Mouse (Mus musculus): ENCODE results near the gene Cadm2. TPM values are rescaled to one million over a fixed set of nuclear protein-coding genes. Genes with fewer than 3 reads are reported as not detected.

Cadm2 gene
- polyA plus RNA-seq, 1 experiment from 2014 or later, result 46.9 TPM

DNA sequence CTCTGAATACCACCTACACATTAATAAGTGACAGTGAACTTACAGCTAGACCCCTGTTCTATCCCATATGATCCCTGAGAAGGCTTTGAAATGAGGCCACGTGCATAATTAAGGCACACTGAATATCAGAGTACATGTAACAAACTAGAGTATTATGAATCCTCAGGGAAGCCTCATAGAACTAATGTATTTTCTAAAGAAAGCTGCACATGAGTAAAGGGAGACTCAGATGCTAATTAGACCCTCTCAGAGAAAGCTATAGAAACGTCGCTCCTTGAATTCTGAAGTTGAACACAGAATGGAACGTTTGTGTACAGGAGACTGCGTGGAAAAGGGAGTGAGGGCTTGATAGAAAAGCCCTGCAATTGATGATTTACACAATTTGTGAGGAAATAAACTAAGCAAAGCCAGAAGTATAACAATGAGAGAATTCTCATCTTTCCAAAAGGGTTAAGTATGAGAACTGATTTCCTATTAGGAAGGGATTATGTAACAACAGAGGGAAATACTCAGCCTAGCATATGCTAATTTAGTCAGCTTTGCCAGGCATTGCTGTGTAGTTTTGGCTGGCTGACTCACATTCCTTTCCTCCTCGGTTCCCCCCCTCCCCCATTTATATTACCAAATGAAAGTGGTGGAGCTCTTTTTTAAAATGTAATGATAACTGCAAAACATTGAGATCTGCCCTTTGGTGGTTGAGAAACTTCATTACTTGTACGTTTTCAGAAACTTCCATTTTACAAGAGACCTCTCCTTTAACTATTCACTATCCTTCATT, 9.6 kb downstream of the Cadm2 start:
- WGBS, result 3% methylated on average over 7 of the region's 7 CpGs
- peak overlapping the region; percentile 42 for H3K4me2 ChIP-seq (ENCODE audit: low read length)
- H3K27ac ChIP-seq (ENCODE audit: low read length), result peak overlapping the region; percentile 51
- H3K4me3 ChIP-seq (replicated peaks; ENCODE audit: low read length), result no peak overlapping the region
- no peaks in the 10 kb centered on the region for H3K36me3 ChIP-seq (ENCODE audit: control insufficient read depth, insufficient read depth)
- H3K9me3 ChIP-seq (ENCODE audit: control insufficient read depth, low read length), result no peaks in the 10 kb centered on the region
- peak; percentile 89 for ATAC-seq
- no peaks in the 10 kb centered on the region for H3K27me3 ChIP-seq (replicated peaks; ENCODE audit: control insufficient read depth, insufficient read depth, low read length)
- peak overlapping the region; percentile 26; the same call in 1 of the 2 replicates for H3K9ac ChIP-seq (replicated peaks; ENCODE audit: low read depth, low read length)
- peaks cover 19% of the 10 kb centered on the region for H3K4me1 ChIP-seq (replicated peaks; ENCODE audit: control insufficient read depth, insufficient read depth, low read length)

DNA sequence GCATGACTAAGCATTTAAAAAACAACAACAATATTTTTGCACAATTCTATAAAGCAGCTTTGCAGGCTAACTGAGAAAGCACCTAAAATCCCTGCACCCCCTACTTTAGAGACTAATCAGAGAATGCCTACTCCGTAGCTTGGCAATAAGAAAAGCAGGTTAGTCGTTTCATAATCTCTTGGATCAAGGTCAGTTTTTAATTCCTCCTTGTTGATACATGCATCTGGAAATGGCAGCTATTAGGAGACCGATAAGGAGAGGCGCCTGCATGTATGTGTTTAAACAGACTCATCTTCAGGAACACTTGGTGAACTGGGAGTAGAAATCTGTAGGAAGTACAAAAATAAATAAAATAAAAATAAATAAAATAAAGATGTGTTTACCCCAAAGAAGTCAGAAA, 11.6 kb downstream of the Cadm2 start:
- Histone ChIP-seq H3K4me2 (ENCODE audit: low read length) (no peak overlapping the region), H3K9me3 (ENCODE audit: control insufficient read depth, low read length) (no peaks in the 10 kb centered on the region), H3K4me1 (replicated peaks; ENCODE audit: control insufficient read depth, insufficient read depth, low read length) (peaks cover 19% of the 10 kb centered on the region), H3K4me3 (replicated peaks; ENCODE audit: low read length) (no peak overlapping the region), H3K27ac (ENCODE audit: low read length) (no peak overlapping the region), H3K27me3 (replicated peaks; ENCODE audit: control insufficient read depth, insufficient read depth, low read length) (no peaks in the 10 kb centered on the region), H3K36me3 (ENCODE audit: control insufficient read depth, insufficient read depth) (no peaks in the 10 kb centered on the region), H3K9ac (replicated peaks; ENCODE audit: low read depth, low read length) (no peak overlapping the region)
- ATAC-seq, result no peak
- 52% methylated on average over 4 of the region's 4 CpGs for WGBS

DNA sequence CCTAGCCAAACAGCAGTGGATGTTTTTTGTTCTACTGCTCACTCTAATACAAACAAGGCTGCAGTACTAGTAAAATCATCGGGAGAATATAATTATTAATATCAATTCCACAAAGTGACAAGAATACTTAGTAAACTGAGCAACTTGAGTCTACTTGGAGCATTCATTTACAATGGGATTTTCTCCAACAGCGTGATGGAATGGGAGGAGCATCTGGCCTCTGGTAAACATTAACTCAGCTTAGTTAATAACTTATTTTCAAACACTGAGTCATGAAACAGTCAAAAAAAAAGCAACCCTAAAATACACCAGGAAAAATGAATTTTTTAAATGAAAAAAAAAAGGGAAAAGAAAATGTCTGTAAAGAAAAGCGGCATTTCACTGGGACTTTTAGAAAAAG, 12.2 kb downstream of the Cadm2 start:
- no peaks in the 10 kb centered on the region for H3K36me3 ChIP-seq (ENCODE audit: control insufficient read depth, insufficient read depth)
- 71% methylated on average over 3 of the region's 3 CpGs for WGBS

DNA sequence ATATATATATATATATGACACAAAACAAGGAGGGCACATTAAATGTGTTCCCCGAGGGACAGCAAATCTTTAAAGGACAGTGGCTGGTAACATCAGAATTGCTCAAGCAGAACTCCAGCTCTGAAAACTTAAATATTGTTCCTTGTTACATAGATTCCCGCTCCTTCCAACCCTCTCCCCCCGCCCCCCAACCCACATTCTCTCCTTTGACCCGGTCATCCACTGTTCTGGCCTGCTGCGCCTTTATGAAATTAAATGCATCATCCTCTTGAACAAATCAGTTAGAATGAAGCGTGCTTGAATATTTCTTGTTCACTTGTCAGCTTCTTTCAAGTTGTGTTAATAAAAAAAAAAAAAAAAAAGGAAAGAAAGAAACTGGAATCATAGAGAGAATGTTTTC, 15.0 kb downstream of the Cadm2 start:
- Histone ChIP-seq H3K4me1 (replicated peaks; ENCODE audit: control insufficient read depth, insufficient read depth, low read length) (peaks cover 6% of the 10 kb centered on the region), H3K9ac (replicated peaks; ENCODE audit: low read depth, low read length) (no peak overlapping the region), H3K9me3 (ENCODE audit: control insufficient read depth, low read length) (no peaks in the 10 kb centered on the region), H3K4me2 (ENCODE audit: low read length) (no peak overlapping the region), H3K4me3 (replicated peaks; ENCODE audit: low read length) (no peak overlapping the region), H3K36me3 (ENCODE audit: control insufficient read depth, insufficient read depth) (no peaks in the 10 kb centered on the region), H3K27me3 (replicated peaks; ENCODE audit: control insufficient read depth, insufficient read depth, low read length) (no peaks in the 10 kb centered on the region), H3K27ac (ENCODE audit: low read length) (no peak overlapping the region)
- WGBS, result 68% methylated on average over 6 of the region's 6 CpGs
- no peak for ATAC-seq

More for the DNA sequence above, 12.2 kb downstream of the Cadm2 start:
- no peak overlapping the region for H3K4me3 ChIP-seq (replicated peaks; ENCODE audit: low read length)
- no peak overlapping the region for H3K4me2 ChIP-seq (ENCODE audit: low read length)
- peaks cover 13% of the 10 kb centered on the region for H3K4me1 ChIP-seq (replicated peaks; ENCODE audit: control insufficient read depth, insufficient read depth, low read length)
- H3K9me3 ChIP-seq (ENCODE audit: control insufficient read depth, low read length), result no peaks in the 10 kb centered on the region
- no peak overlapping the region for H3K9ac ChIP-seq (replicated peaks; ENCODE audit: low read depth, low read length)
- no peak for ATAC-seq
- no peaks in the 10 kb centered on the region for H3K27me3 ChIP-seq (replicated peaks; ENCODE audit: control insufficient read depth, insufficient read depth, low read length)
- H3K27ac ChIP-seq (ENCODE audit: low read length), result no peak overlapping the region

DNA sequence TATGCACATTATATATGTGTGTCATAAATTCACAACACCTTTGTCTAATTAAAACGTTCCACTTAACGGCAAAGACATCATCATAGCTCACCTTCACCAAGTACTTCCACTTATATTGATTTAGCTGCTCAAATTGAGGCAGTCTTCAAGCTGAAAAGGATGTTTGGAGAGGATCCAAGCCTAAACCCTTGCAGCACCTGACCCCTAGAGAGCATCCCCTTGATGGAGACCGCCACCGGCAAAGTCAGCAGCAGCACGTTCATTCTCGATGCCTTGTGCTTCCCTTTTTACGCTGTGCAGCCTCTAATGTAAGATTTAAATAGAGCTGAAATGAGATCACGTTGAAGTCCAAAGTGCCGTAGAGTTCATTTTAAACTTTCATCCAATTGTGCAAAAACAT, 20.7 kb downstream of the Cadm2 start:
- no peaks in the 10 kb centered on the region for H3K36me3 ChIP-seq (ENCODE audit: control insufficient read depth, insufficient read depth)
- H3K4me3 ChIP-seq (replicated peaks; ENCODE audit: low read length), result no peak overlapping the region
- ATAC-seq, result no peak
- H3K9ac ChIP-seq (replicated peaks; ENCODE audit: low read depth, low read length), result no peak overlapping the region
- 55% methylated on average over 9 of the region's 9 CpGs for WGBS
- no peak overlapping the region for H3K4me2 ChIP-seq (ENCODE audit: low read length)
- no peak overlapping the region for H3K27ac ChIP-seq (ENCODE audit: low read length)
- no peaks in the 10 kb centered on the region for H3K4me1 ChIP-seq (replicated peaks; ENCODE audit: control insufficient read depth, insufficient read depth, low read length)
- no peaks in the 10 kb centered on the region for H3K27me3 ChIP-seq (replicated peaks; ENCODE audit: control insufficient read depth, insufficient read depth, low read length)
- H3K9me3 ChIP-seq (ENCODE audit: control insufficient read depth, low read length), result no peaks in the 10 kb centered on the region

DNA sequence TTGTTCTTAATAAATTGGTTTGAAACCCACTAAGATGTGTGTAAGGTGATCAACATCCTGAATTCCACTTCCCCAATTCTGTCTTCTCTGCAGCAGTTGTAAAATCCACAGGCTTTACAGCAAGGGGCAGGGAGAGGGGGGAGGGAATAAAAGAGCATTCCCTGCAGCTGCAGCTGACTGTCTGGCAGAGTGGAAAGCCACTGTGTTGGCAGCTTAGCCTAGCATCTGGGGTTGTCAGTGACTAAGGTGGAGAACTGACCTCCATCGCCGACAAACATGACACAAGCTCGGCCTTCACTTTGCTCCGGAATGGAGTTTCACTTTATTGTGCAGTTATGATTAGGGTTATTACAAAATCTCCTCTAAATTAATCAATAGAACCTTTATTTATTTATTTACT, 21.9 kb downstream of the Cadm2 start:
- peak; percentile 74 for ATAC-seq

DNA sequence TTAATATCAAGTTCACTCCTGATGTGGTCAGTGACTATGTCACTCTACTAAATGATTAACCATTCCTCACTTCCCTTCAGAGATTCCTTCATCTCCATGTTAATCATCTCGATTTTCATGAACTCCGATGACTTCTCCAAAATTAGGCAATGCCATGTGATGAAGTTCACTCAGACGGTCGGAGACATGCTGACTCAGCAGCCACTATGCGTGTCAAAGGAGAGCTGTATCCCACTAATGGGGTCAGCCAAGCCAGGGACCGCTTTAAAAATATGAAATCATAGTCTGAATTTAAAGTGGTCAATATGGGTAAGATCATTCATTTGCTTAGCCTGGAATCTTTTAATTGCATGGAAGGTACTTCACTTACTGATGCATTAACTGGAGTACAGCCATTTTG, 29.7 kb downstream of the Cadm2 start:
- H3K4me3 ChIP-seq (replicated peaks; ENCODE audit: low read length), result no peak overlapping the region
- H3K27ac ChIP-seq (ENCODE audit: low read length), result no peak overlapping the region
- no peaks in the 10 kb centered on the region for H3K27me3 ChIP-seq (replicated peaks; ENCODE audit: control insufficient read depth, insufficient read depth, low read length)
- H3K9ac ChIP-seq (replicated peaks; ENCODE audit: low read depth, low read length), result no peak overlapping the region
- H3K4me2 ChIP-seq (ENCODE audit: low read length), result no peak overlapping the region
- H3K36me3 ChIP-seq (ENCODE audit: control insufficient read depth, insufficient read depth), result no peaks in the 10 kb centered on the region
- no peaks in the 10 kb centered on the region for H3K9me3 ChIP-seq (ENCODE audit: control insufficient read depth, low read length)
- WGBS, result 88% methylated on average over 6 of the region's 6 CpGs
- H3K4me1 ChIP-seq (replicated peaks; ENCODE audit: control insufficient read depth, insufficient read depth, low read length), result no peaks in the 10 kb centered on the region
- ATAC-seq, result no peak

More for the DNA sequence above, 21.9 kb downstream of the Cadm2 start:
- Histone ChIP-seq H3K9me3 (ENCODE audit: control insufficient read depth, low read length) (no peaks in the 10 kb centered on the region), H3K27me3 (replicated peaks; ENCODE audit: control insufficient read depth, insufficient read depth, low read length) (no peaks in the 10 kb centered on the region), H3K4me3 (replicated peaks; ENCODE audit: low read length) (no peak overlapping the region), H3K4me2 (ENCODE audit: low read length) (no peak overlapping the region), H3K36me3 (ENCODE audit: control insufficient read depth, insufficient read depth) (no peaks in the 10 kb centered on the region), H3K9ac (replicated peaks; ENCODE audit: low read depth, low read length) (no peak overlapping the region), H3K4me1 (replicated peaks; ENCODE audit: control insufficient read depth, insufficient read depth, low read length) (no peaks in the 10 kb centered on the region), H3K27ac (ENCODE audit: low read length) (no peak overlapping the region)
- WGBS, result 54% methylated on average over 4 of the region's 4 CpGs

DNA sequence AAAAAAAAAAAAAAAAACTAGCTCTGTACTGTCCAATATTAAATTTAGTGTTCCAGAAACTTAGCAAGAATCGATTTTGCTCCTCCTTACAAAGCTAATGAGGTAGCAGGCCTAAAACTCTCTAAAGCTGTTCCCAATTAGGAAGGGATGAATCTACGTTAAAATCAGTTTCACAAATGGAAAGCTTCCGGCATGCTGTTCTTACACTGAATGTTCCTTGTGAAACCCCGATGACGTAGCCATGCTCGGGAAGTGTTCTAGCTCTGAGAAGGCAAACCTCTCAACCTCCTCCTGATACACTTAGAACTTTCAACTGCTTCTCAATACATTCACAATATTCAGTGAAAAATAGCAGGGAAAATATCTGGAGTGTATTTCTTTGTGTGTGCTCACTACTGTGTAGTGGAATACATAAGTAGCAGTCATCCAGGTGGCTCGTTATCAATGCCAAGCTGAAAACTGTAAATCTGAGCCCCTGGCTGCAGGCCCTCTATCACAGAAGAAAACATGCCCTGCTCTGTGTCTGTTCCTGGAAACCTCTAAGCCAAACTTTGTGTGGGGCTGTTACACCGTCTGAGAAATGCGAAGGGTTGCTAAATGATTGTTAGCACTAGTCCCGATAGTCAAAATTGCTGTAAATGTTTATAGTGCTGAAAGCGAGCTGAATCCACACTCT, 41.7 kb downstream of the Cadm2 start:
- H3K9me3 ChIP-seq (ENCODE audit: control insufficient read depth, low read length), result no peaks in the 10 kb centered on the region
- no peak overlapping the region for H3K9ac ChIP-seq (replicated peaks; ENCODE audit: low read depth, low read length)
- WGBS, result 34% methylated on average over 11 of the region's 11 CpGs
- 0 out of 2 replicates have a peak overlapping the region, but pooled peaks have one; percentile 6 for H3K4me2 ChIP-seq (ENCODE audit: low read length)
- no peaks in the 10 kb centered on the region for H3K36me3 ChIP-seq (ENCODE audit: control insufficient read depth, insufficient read depth)
- no peak overlapping the region for H3K4me3 ChIP-seq (replicated peaks; ENCODE audit: low read length)
- peaks cover 3% of the 10 kb centered on the region; the same call in 1 of the 2 replicates for H3K4me1 ChIP-seq (replicated peaks; ENCODE audit: control insufficient read depth, insufficient read depth, low read length)
- no peaks in the 10 kb centered on the region for H3K27me3 ChIP-seq (replicated peaks; ENCODE audit: control insufficient read depth, insufficient read depth, low read length)
- peak; percentile 86 for ATAC-seq
- peak overlapping the region; percentile 43 for H3K27ac ChIP-seq (ENCODE audit: low read length)

DNA sequence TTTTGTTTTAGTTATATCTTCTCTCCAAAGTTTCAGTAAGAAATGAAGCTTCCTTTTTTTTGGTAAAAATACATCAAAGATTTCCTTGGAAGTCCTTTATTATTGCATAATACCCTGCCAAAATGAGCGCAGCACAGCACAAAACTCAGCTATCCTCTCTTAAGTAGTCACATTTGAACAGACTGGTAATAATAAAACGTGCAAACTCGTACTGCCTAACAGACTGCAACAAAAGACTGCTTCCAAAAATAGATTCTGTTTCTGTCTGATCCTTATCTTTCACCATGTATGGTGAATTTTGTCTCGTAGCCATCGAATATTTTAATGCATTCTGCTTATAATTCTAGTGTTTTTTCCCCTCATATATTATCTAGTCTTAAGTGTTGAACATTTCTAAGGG, 45.2 kb downstream of the Cadm2 start:
- 41% methylated on average over 5 of the region's 5 CpGs for WGBS
- peaks cover 3% of the 10 kb centered on the region; the same call in 1 of the 2 replicates for H3K4me1 ChIP-seq (replicated peaks; ENCODE audit: control insufficient read depth, insufficient read depth, low read length)
- no peak overlapping the region for H3K4me3 ChIP-seq (replicated peaks; ENCODE audit: low read length)
- no peaks in the 10 kb centered on the region for H3K27me3 ChIP-seq (replicated peaks; ENCODE audit: control insufficient read depth, insufficient read depth, low read length)
- H3K27ac ChIP-seq (ENCODE audit: low read length), result no peak overlapping the region; the same call in 1 of the 2 replicates
- H3K9me3 ChIP-seq (ENCODE audit: control insufficient read depth, low read length), result no peaks in the 10 kb centered on the region
- no peak overlapping the region for H3K9ac ChIP-seq (replicated peaks; ENCODE audit: low read depth, low read length)
- H3K4me2 ChIP-seq (ENCODE audit: low read length), result no peak overlapping the region
- peak; percentile 66 for ATAC-seq
- H3K36me3 ChIP-seq (ENCODE audit: control insufficient read depth, insufficient read depth), result no peaks in the 10 kb centered on the region
